Mouse (Mus musculus) gastrocnemius, adult 18-20 months (tissue): ENCODE measurements around the gene Pofut2. TPM values are rescaled to one million over a fixed set of nuclear protein-coding genes. Genes with fewer than 3 reads are reported as not detected.
"Not testable (repeated sequence)": the region's sequence is repeated elsewhere in the genome, so short reads cannot be mapped to it uniquely, and the experiment has no call there.

ENCODE experiments used
- DNase-seq: peaks from one replicate; pipeline ENCODE4 v3.0.0; 2021; ENCODE audit warnings: low spot score
- total RNA-seq, 2 experiments: library from RNA; stranded (reverse); gene quantifications; 2 replicates each; pipeline ENCODE4 v1.2.3; 2021

Gene Pofut2
- total RNA-seq, 2 experiments from 2014 or later: 19.3 to 22.1 TPM

- DNase-seq: no peak
Observed at GRCm38 (mm10) chr10:77260166-77260875, 1.3 kb downstream of the Pofut2 start.

DNA sequence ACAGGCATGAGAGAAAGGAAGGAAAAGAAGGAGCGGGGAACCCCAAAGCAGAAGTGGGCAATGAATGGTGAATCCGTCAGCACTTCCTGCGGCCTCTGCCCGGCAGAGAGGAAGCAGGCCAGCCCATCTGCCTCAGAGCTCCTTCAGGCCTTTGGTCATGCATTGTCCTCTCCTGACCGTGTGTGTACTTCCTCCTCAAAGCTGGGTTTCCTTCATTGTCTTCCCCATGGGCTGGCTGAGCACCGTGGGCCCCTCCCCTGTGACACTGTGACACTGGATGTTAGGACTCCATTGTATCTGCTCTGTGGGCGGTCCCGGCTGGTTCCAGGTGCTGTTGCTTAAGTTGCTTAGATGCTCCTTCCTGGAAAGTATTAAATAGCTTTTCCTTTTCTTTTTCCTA, 7.3 kb downstream of the Pofut2 start:
- DNase-seq: no peak

DNA sequence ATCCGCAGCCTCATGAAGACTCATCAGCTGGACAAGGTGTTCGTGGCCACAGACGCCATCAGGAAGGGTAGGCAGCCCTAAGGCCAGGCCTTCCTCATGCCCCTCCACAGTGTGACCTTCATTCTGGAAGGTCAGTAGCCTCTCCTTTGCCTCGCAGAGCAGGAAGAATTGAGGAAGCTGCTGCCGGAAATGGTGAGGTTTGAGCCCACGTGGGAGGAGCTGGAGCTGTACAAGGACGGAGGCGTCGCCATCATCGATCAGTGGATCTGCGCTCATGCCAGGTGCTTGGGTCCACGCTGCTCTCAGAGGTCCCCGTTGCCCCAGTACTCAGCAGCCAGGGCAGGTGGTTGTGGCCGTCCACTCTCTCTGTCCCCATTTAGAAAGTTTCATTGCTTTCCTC, 8.0 kb downstream of the Pofut2 start:
- DNase-seq: no peak

GRCm38 (mm10) chr10:77269129-77269528, 10.1 kb downstream of the Pofut2 start:
- no peak for DNase-seq

DNA sequence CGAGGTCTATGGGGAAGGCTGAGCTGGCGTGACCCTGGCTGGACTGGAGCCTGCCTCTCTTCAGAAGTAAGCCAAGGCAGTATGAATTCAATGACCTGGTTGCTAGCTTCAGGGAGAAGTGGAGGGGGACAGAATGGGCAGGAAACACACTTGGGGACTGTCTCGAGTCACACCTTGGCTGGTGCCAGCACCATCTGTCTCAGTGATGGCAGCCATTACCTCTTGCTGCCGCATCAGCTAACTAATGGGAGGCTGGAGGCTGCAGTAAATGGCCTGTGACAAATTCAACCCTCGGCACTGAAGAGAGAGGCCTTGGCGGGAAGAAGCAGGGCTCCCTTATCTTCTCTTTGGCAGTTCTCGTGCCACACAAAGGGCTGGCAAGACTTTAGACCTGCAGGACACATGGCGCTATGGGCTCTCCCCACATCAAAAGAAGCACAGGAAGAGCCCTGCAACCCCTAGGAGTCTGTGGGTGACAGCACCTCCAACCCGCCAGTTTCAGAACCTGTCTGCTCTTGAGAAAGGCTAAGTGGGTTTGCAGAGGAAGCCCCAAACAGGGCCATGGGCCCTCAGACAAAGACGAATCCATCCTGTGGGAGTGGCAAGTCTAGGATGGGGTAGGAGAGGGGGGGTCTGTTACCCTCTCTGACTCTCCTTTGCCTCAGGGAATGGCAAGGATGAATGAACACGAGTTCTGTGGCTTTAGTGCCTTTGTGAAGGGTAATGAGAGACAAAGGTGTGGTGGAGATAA, 14.1 kb downstream of the Pofut2 start:
- no peak for DNase-seq

DNA sequence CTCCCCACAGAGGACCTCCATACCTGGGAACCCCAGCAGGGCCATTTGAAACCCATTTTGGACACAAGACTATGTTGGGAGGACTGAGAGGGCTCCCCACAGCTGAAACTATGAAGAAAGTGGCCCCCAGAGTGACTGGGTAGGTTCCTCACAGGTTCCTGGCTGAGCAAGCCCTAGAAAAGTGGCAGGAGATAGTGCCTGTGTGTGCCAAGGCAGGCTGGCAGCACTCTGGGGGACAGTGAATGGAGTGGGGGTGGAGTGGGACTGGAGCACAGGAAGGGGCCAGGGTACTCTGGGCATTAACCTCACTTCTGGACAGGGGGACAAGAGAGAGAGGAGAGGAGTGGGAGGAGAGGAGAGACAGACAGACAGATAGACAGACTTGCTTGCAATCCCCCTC, 14.8 kb downstream of the Pofut2 start:
- DNase-seq: no peak

GRCm38 (mm10) chr10:77282085-77282484, 23.1 kb downstream of the Pofut2 start:
- DNase-seq: not testable (repeated sequence)

DNA sequence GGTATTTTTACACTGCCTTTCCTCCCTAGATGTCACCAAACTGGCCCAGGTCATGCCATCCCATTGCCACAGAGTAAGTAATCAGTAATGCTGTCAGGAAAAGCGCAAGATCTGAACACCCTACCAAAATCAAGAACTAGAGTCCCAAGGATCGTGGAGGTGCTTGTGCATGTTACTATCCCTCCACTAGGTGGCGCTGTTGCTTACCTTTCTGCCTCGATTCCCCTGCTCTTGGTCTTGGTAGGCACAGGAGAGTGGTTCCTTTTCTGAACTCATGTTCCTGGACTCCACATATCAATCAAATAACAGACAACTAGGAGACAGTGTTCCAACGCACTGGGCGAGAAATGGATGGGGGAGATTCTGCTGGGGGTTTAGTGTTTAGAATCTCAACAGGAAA, 23.8 kb downstream of the Pofut2 start:
- peak; percentile 80 for DNase-seq

GRCm38 (mm10) chr10:77284832-77285231, 25.8 kb downstream of the Pofut2 start:
- no peak for DNase-seq

GRCm38 (mm10) chr10:77287626-77288025, 28.6 kb downstream of the Pofut2 start:
- no peak for DNase-seq

DNA sequence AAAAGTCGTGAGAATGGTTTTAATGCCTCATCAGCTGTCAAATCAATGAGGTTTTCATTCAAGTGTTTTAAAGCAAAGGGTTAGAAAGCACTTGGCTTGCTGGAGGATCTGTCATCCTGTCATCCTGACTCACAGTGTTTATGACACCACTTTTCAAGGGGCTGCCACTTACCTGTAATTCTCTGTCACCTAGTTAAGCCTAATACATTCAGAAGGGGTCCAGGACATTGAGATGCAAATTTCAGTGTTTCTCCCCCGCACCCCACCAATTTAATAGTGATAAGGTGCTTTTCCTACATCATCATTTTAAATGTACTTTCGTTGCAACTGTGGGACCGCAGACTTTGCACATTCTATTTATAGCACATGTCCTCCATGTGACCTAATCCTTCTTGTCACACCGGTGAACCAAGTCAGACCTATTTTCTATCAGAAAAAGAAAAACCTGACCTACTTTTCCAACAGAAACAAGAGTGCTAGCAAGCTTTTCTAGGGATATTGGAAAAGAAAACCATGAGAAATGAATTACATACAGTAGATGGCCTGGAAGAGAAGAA, 29.7 kb downstream of the Pofut2 start:
- DNase-seq: no peak

DNA sequence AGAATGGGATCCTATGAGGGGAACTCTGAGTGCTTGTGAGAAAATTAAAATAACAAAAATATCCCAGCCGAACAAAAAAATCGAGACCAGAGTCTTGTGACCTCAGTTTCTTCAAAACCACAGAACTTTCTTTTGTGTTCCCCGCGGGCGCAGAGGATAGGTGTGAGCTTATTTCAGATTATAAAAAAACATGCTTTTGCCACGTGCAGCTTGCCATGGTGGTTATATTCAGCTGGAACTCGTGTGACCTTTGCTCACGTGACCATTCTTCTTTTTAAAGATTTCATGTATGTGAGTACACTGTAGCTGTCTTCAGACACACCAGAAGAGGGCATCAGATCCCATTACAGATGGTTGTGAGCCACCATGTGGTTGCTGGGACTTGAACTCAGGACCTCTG, 30.5 kb downstream of the Pofut2 start:
- DNase-seq: no peak

GRCm38 (mm10) chr10:77290624-77291366, 31.8 kb downstream of the Pofut2 start:
- DNase-seq: no peak

- DNase-seq: no peak
Observed at GRCm38 (mm10) chr10:77294691-77295090, 35.7 kb downstream of the Pofut2 start.

- DNase-seq: no peak
Observed at GRCm38 (mm10) chr10:77298621-77299020, 39.6 kb downstream of the Pofut2 start.

- DNase-seq: no peak
Observed at GRCm38 (mm10) chr10:77299194-77299593, 40.2 kb downstream of the Pofut2 start.

GRCm38 (mm10) chr10:77300237-77300933, 41.4 kb downstream of the Pofut2 start:
- DNase-seq: no peak

DNA sequence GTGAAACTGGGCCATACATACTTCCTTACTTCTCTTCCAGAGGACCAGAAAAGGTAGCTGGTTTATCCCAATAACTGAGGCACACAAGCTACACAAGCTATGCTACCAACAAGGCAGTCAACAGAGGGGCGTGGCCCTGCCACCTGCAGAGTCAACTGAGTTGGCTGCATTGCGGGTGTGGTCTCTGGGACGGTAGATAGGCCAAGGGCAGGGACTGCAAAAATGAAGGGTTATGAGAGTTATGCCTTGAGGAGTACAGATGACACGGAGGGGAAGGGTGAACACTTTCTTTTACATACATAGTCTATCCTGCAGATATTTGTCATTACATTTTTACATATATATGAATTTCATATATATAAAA, 41.9 kb downstream of the Pofut2 start:
- no peak for DNase-seq

DNA sequence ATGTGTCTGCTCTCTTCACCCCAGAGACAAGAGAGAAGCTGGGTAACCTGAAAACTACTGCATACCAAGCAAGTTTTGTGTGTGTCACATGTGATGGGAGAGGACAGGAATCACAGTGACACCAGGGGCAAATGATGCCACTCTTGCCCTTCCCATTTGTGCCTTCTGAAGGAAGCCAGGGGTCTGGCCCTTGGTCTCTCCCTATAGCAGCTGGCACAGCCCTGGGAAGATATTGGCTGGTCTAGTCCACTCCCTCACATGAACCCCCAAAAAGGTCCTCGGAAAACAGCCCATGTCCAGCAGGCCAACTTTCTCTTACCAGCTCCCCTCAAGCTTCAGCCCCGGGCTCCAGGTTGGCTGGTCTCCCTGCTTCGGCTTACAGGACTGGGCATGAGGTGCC, 45.3 kb downstream of the Pofut2 start:
- no peak for DNase-seq

DNA sequence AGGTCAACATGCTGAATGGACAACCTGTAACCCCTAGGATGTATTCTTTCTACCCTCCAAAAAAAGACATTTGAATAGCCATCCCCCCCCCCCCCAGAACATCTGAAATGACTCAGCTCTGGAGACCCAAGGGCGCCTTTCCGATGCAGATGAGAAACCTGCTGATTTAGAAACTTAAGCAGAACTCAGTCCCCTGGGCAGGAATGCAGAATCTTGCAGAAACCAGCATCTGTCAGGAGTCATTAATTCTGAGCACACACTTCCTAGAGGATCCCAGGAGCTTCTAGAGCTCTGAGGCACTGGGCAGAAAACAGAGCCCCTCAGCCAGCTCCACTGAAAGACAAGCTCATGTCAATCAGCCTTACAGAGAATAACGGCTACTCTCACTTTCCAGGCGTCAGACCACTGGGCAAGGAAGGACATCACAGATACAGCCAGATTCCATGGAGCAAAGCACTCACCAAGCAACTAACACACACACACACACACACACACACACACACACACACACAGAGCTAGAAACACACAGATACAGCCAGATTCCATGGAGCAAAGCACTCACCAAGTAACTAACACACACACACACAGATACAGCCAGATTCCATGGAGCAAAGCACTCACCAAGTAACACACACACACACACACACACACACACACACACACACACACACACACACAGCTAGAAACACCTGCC, 46.0 kb downstream of the Pofut2 start:
- DNase-seq: no peak

DNA sequence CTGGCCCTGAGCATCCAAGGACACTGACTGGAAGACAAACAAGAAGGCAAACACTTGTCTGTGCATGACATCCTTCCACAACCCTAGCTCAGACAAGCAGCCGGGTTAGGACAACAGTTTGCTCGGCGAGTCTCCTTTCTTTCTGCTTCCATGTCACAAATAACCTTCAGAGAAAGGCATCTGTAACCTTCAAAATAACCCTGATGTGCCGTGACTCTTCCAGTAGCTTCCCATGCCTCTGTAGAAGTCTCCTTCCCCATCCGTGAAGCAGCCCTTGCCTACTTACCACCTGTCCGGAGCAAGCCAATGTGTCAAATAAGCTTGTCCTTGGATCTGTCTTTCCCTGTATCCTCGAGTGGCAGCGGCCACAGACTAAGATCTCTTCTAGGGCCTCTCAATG, 46.7 kb downstream of the Pofut2 start:
- DNase-seq: no peak
